Comparison of ENCODE assay signal across 7 mouse cellular contexts in genomic region chr8:13105087-13105881, GRCm38 (mm10). TPM values are rescaled to one million over a fixed set of nuclear protein-coding genes. Genes with fewer than 3 reads are reported as not detected.
DNase-seq lines count a peak whose midpoint lies in the region; ATAC-seq lines count a peak whose summit lies in the region.

Pcid2 (minus strand) TSS chr8:13105459.
Cul4a (plus strand) TSS chr8:13105621.

- H3K4me3 ChIP-seq in intestine, embryonic 15.5 days (replicated peaks), result peak within 1 kb of the TSS; percentile 81
- peak within 1 kb of the TSS; percentile 100 for H3K4me3 ChIP-seq in midbrain, embryonic 10.5 days

- H3K9ac ChIP-seq in intestine, embryonic 15.5 days, result peak within 1 kb of the TSS; percentile 89

- intact Hi-C loops in gastrocnemius, postnatal 36 days (cut with DNase I), result loop anchor here (5.0 to 10.0 kb wide), 2 partner anchors 107 to 430 kb away; partner anchors contain the start of gene Tubgcp3
- intact Hi-C loops in left cerebral cortex, postnatal 25 days (cut with DNase I), result loop anchor here (1.0 to 10.0 kb wide), 5 partner anchors 76 to 210 kb away; no protein-coding TSS in a partner anchor

- peak within 1 kb of the TSS; percentile 95 for H3K27ac ChIP-seq in intestine, embryonic 15.5 days
- H3K27ac ChIP-seq in midbrain, embryonic 10.5 days (replicated peaks), result peak within 1 kb of the TSS; percentile 94

- H3K27me3 ChIP-seq in intestine, embryonic 15.5 days (replicated peaks), result no peaks in the 10 kb centered on the region
- no peaks in the 10 kb centered on the region for H3K27me3 ChIP-seq in midbrain, embryonic 10.5 days (ENCODE audit: low read depth, poor library complexity, severe bottlenecking)

- H3K9me3 ChIP-seq in intestine, embryonic 15.5 days, result no peaks in the 10 kb centered on the region
- no peaks in the 10 kb centered on the region for H3K9me3 ChIP-seq in midbrain, embryonic 10.5 days (replicated peaks)

- ATAC-seq in intestine, embryonic 15.5 days, result peak; percentile 97

- DNase-seq in adrenal gland, adult 18-20 months (ENCODE audit: low spot score in 2 of 2), result peak; percentile 92 to 95
- peak; percentile 99 for DNase-seq in embryo, embryonic 11 days
- peak; percentile 91 to 96 for DNase-seq in gastrocnemius, postnatal 36 days
- DNase-seq in left cerebral cortex, postnatal 25 days (ENCODE audit: low spot score in 2 of 2), result peak; percentile 97 to 98
- peak; percentile 98 for DNase-seq in midbrain, embryonic 10.5 days (ENCODE audit: low spot score)
- DNase-seq in right cerebral cortex, postnatal 4 days, result peak; percentile 98

- H3K4me1 ChIP-seq in intestine, embryonic 15.5 days (replicated peaks), result peaks cover 18% of the 10 kb centered on the region
- peaks cover 39% of the 10 kb centered on the region for H3K4me1 ChIP-seq in midbrain, embryonic 10.5 days

- H3K4me2 ChIP-seq in intestine, embryonic 15.5 days (replicated peaks), result peak within 1 kb of the TSS; percentile 84

- H3K36me3 ChIP-seq in intestine, embryonic 15.5 days, result no peaks in the 10 kb centered on the region
- peaks cover 30% of the 10 kb centered on the region for H3K36me3 ChIP-seq in midbrain, embryonic 10.5 days

- WGBS in intestine, embryonic 15.5 days, result under 1% methylated on average over 80 of the region's 87 CpGs
- under 1% methylated on average over 83 of the region's 87 CpGs for WGBS in midbrain, embryonic 10.5 days

RNA-seq across cellular contexts. Expression of gene Pcid2, which starts in this region (rescaled TPM):
- total RNA-seq in adrenal gland, adult 18-20 months (2021), result 10 to 100 TPM; 19.4 to 20.9 TPM
- total RNA-seq in gastrocnemius, postnatal 36 days (2021), result 1 to 10 TPM; 7.5 to 8.1 TPM
- 32.0 and 36.7 TPM in 2 replicates for polyA plus RNA-seq in intestine, embryonic 15.5 days (2015; fragmentation: Nextera tagmentation; extraction: Ambion mirVana)
- 10 to 100 TPM; 28.1 to 30.0 TPM for total RNA-seq in left cerebral cortex, postnatal 25 days (2021)
- 58.8 and 60.7 TPM in 2 replicates for polyA plus RNA-seq in midbrain, embryonic 10.5 days (2016; fragmentation: Nextera tagmentation; extraction: Ambion mirVana)

RNA-seq across cellular contexts. Expression of gene Cul4a, which starts in this region (rescaled TPM):
- total RNA-seq in adrenal gland, adult 18-20 months (2021), result 100 to 1,000 TPM in 1 of 2 experiments, 10 to 100 TPM in 1; 77.3 to 136 TPM
- 10 to 100 TPM; 65.9 to 66.7 TPM for total RNA-seq in gastrocnemius, postnatal 36 days (2021)
- 84.4 and 91.5 TPM in 2 replicates for polyA plus RNA-seq in intestine, embryonic 15.5 days (2015; fragmentation: Nextera tagmentation; extraction: Ambion mirVana)
- 10 to 100 TPM; 54.2 to 54.6 TPM for total RNA-seq in left cerebral cortex, postnatal 25 days (2021)
- polyA plus RNA-seq in midbrain, embryonic 10.5 days (2016; fragmentation: Nextera tagmentation; extraction: Ambion mirVana), result 77.9 and 83.2 TPM in 2 replicates

Comparison
In these comparisons a context has a peak if more than half of its experiments do, and no peak if none do; other contexts are left out.
1. Peak in every context shown above with its lines: DNase-seq, ATAC-seq, H3K4me3 ChIP-seq and H3K27ac ChIP-seq.